Mouse (Mus musculus) ES-E14 (cell line): Measurements from ENCODE around the gene Rpl34. TPM values are rescaled to one million over a fixed set of nuclear protein-coding genes. Genes with fewer than 3 reads are reported as not detected.
A peak's percentile ranks its signal among the peaks of the same experiment; 100 is the strongest.

Experiments
- DNase-seq: peaks from one replicate; pipeline ENCODE4 v3.0.0-alpha.2; 2013; ENCODE audit warnings: low read depth, low spot score
- H3K27ac ChIP-seq: 2 replicates; pipeline ENCODE4 v1.5.1; 2012; ENCODE audit warnings: low read depth, mild to moderate bottlenecking, low read length, moderate library complexity, mixed read lengths; ENCODE audit not compliant: poor library complexity, insufficient read depth, severe bottlenecking
- H3K36me3 ChIP-seq: 2 replicates; pipeline ENCODE4 v1.6.1; 2012; ENCODE audit warnings: mild to moderate bottlenecking, low read length, moderate library complexity, mixed read lengths; ENCODE audit not compliant: control insufficient read depth, poor library complexity, insufficient read depth, severe bottlenecking
- H3K4me1 ChIP-seq, 2 experiments: fragments of 150-350 bp in 1 of 2; sonication (generic) in 1 of 2; 2 replicates each; pipeline ENCODE4 v1.6.1; 2012; ENCODE audit warnings: low read length in 2 of 2, mild to moderate bottlenecking in 1 of 2, mixed read lengths in 1 of 2; ENCODE audit not compliant: control insufficient read depth in 2 of 2, insufficient read depth in 2 of 2, poor library complexity in 1 of 2
- H3K4me3 ChIP-seq, 2 experiments: fragments of 150-350 bp in 1 of 2; sonication (generic) in 1 of 2; 2 replicates each; pipeline ENCODE4 v1.5.1; 2012; ENCODE audit warnings: low read length in 2 of 2, low read depth in 1 of 2, mild to moderate bottlenecking in 1 of 2, mixed read lengths in 1 of 2; ENCODE audit not compliant: insufficient read depth in 1 of 2, poor library complexity in 1 of 2, severe bottlenecking in 1 of 2
- H3K9ac ChIP-seq: 2 replicates; pipeline ENCODE4 v1.6.1; 2012; ENCODE audit warnings: low read depth, mild to moderate bottlenecking, low read length, mixed read lengths; ENCODE audit not compliant: poor library complexity, insufficient read depth, severe bottlenecking
- H3K9me3 ChIP-seq: fragments of 150-350 bp; sonication (generic); 2 replicates; pipeline ENCODE4 v1.6.1; 2012; ENCODE audit warnings: low read depth, mild to moderate bottlenecking, low read length; ENCODE audit not compliant: control insufficient read depth, insufficient read depth
- CHD2 ChIP-seq: IDR thresholded peaks from 2 replicates; pipeline ENCODE4 v1.6.1; 2014; ENCODE audit warnings: mild to moderate bottlenecking, low read depth, low read length, inconsistent platforms
- HCFC1 ChIP-seq: IDR thresholded peaks from 2 replicates; pipeline ENCODE4 v1.6.1; 2012; ENCODE audit warnings: low read length, inconsistent platforms, borderline replicate concordance; ENCODE audit not compliant: insufficient read depth
- MAFK ChIP-seq: IDR thresholded peaks from 2 replicates; pipeline ENCODE4 v1.6.1; 2014; ENCODE audit warnings: mild to moderate bottlenecking, low read depth, low read length, inconsistent platforms; ENCODE audit not compliant: insufficient read depth
- ZC3H11A ChIP-seq: IDR thresholded peaks from 2 replicates; pipeline ENCODE4 v1.6.1; 2012; ENCODE audit warnings: low read depth, mild to moderate bottlenecking, inconsistent platforms, low read length, borderline replicate concordance
- ZNF384 ChIP-seq: IDR thresholded peaks from 2 replicates; pipeline ENCODE4 v1.6.1; 2012; ENCODE audit warnings: low read depth, low read length, inconsistent platforms
- in situ Hi-C, 2 experiments: fragments of 600-800 bp; cut with MboI; formaldehyde crosslinking; loops; one replicate each; pipeline ENCODE4 v1.15.1; 2025; ENCODE audit warnings: low sequenced_read_pairs in 2 of 2, inconsistent platforms in 1 of 2; ENCODE audit not compliant: unreplicated experiment in 2 of 2
- total RNA-seq: library from RNA; depleted of rRNA; stranded (reverse); fragments of 300-350 nt; gene quantifications from 2 replicates; pipeline ENCODE4 v1.2.3, GENCODE M21; 2012

The Rpl34 gene
- total RNA-seq, 1 experiment = 990 TPM

DNA sequence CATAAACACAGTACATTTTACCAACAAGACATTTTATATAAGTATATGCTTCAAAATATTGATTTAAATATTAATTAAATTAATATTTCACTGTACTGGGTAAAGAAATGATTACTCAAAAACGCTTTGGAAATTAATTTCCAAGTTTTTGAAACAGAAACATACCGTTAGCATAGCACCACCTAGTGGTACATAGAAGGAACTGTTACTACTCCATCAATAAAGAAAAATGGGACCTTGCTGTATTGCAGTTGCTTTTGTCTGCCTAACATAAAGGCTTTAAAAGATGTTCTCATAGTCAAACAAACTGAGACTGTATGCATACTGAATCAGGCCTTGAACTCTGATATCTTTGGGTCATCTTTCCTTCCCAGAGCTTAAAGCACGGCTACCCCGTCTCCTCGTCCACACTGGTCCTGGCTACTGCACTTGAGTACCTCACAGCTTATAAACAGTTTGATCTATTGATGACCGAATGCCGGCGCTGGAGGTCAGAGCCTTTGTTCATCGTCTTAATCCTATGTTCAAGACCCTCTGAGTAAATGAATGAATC, 36.1 kb downstream of the Rpl34 start:
- DNase-seq = no peak
- H3K4me3 ChIP-seq = 0 out of 4 replicates have a peak overlapping the region, but pooled peaks of 1 of the 2 experiments have one; percentile 17
- TF ChIP-seq ZC3H11A (no peak), MAFK (no peak), HCFC1 (no peak), CHD2 (no peak), ZNF384 (no peak)
- no peak overlapping the region for H3K27ac ChIP-seq
- H3K9ac ChIP-seq = no peak overlapping the region
- in situ Hi-C loops = no loop called here
- peaks cover 0 to 6% of the 10 kb centered on the region in 2 experiments; a peak in 2 of 4 replicates for H3K4me1 ChIP-seq
- no peaks in the 10 kb centered on the region for H3K9me3 ChIP-seq
- no peaks in the 10 kb centered on the region for H3K36me3 ChIP-seq

DNA sequence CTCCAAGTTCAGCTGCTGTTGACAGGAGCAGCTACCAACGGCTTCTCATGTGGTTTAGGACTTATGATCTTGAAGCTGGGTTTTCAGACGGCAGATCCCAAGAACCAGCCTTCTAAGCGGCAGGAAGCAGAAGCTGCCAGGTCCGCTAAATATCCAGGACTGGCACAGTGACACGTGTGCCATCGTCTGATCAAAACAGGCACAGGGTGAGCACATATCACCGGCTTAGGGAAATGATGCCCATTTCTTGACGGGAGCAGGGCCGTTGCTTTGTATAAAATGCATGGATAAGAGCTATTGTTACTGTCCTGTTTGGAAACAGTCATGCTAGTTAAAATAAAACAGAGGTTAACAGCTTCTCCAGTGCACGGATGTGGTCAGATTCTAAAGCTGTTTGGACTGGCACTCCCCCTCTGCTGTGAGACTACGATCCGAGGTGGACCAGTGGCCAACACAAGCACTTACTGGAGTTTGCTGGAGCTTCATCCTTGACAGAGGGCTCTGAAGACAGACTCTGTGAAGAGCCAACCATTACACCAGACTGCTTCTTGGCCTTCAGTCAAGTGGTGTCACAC, 38.5 kb downstream of the Rpl34 start:
- peaks cover 0 to 4% of the 10 kb centered on the region in 2 experiments; a peak in 1 of 4 replicates for H3K4me1 ChIP-seq
- no peaks in the 10 kb centered on the region for H3K36me3 ChIP-seq
- TF ChIP-seq ZC3H11A (no peak), CHD2 (no peak), HCFC1 (no peak), ZNF384 (no peak), MAFK (no peak)
- DNase-seq = no peak
- peak overlapping the region; percentile 23 to 53 for H3K4me3 ChIP-seq
- no peak overlapping the region for H3K9ac ChIP-seq
- in situ Hi-C loops = no loop called here
- H3K27ac ChIP-seq = no peak overlapping the region
- no peaks in the 10 kb centered on the region for H3K9me3 ChIP-seq

DNA sequence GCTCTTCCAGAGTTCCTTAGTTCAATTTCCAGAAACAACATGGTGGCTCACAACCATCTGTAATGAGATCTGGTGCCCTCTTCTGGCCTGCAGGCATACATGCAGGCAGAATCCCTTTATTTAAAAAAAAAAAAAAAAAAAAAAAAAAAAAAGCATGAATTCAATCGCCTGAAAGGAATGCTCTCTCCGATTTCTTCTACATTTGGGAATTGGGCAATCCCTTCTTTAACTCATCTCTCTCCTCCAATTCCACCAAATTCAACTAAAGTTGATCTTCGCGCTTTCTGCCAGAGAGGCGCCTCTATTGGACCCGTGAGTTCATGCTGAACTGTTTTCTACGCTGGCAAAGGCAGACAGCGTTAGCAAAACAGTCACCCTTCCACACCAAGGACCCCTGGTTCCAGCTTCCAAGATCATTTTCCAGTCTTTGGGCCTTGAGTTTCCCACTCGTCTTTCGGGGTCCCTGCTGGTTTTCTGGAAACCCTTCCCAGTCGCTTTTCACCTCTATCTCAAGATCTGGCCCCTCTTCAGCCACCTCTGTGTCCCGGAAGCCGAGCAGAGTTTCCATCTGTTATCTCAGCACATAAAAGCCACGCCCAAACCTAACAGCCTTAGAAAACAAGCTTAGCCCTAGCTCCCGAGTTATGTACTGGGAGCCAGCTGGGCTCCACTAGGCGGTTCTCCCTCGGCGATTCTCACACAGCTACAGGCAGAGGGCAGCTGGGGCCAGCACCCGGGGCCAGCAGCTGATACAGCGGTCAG, 39.2 kb downstream of the Rpl34 start:
- no peak overlapping the region for H3K27ac ChIP-seq
- no peak for TF ChIP-seq HCFC1
- peak; percentile 99 for TF ChIP-seq ZNF384
- TF ChIP-seq ZC3H11A = no peak
- peak; percentile 34; the same call in 1 of the 2 replicates for TF ChIP-seq MAFK
- TF ChIP-seq CHD2 = no peak
- in situ Hi-C loops = no loop called here
- no peak for DNase-seq
- peak overlapping the region; percentile 23 to 53 for H3K4me3 ChIP-seq
- peaks cover 0 to 4% of the 10 kb centered on the region in 2 experiments; a peak in 1 of 4 replicates for H3K4me1 ChIP-seq
- no peaks in the 10 kb centered on the region for H3K9me3 ChIP-seq
- no peaks in the 10 kb centered on the region for H3K36me3 ChIP-seq
- no peak overlapping the region; the same call in 1 of the 2 replicates for H3K9ac ChIP-seq

DNA sequence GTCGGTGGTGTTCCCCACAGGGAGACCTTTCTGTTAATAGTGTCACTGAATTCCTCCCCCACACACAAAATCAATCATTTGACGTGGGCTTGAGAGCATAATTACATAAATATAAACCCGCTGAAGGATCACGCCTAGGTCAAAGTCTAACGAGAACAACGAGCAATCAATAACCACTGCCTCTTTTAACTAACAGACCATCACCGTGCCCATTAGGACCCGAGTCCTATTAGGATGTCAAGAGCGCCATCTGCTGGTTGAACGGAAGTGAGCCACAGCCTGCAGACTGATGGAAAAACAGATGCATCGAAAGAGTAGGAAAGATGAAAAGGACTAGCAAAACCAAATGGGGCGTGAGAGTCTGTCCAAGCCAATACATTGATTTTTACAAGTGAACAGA, 40.6 kb downstream of the Rpl34 start:
- Histone ChIP-seq H3K9ac (no peak overlapping the region; the same call in 1 of the 2 replicates), H3K9me3 (no peaks in the 10 kb centered on the region), H3K4me3 (no peak overlapping the region), H3K36me3 (no peaks in the 10 kb centered on the region), H3K27ac (no peak overlapping the region), H3K4me1 (0 out of 4 replicates have a peak, but pooled peaks cover 0 to 2% of the 10 kb centered on the region in 2 experiments)
- in situ Hi-C loops = loop anchor here in 1 of 2 experiments (10.0 kb wide), 1 partner anchor 595 kb away; no protein-coding TSS in a partner anchor
- TF ChIP-seq CHD2 = no peak
- TF ChIP-seq HCFC1 = no peak
- TF ChIP-seq ZNF384 = peak; percentile 62; the same call in 1 of the 2 replicates
- TF ChIP-seq MAFK = no peak
- peak; percentile 65 for TF ChIP-seq ZC3H11A
- DNase-seq = peak; percentile 79
